Mouse (Mus musculus) CH12.LX (cell line): ENCODE measurements around the gene Rps27rt. TPM values are rescaled to one million over a fixed set of nuclear protein-coding genes. Genes with fewer than 3 reads are reported as not detected.

Experiments
- DNase-seq: peaks from one replicate; pipeline ENCODE4 v3.0.0-alpha.2; 2013; ENCODE audit errors: extremely low read depth
- H3K27ac ChIP-seq: 2 replicates; pipeline ENCODE4 v1.5.1; 2012; ENCODE audit warnings: low read depth, mild to moderate bottlenecking, control low read depth, moderate library complexity; ENCODE audit not compliant: insufficient read depth
- H3K27me3 ChIP-seq: replicated peaks from 2 replicates; pipeline ENCODE3; 2012; ENCODE audit warnings: inconsistent platforms
- H3K36me3 ChIP-seq, 2 experiments: replicated peaks in 1 of 2; 2 replicates each; pipeline versions ENCODE3 to v1.6.1; 2012; ENCODE audit warnings: inconsistent platforms in 1 of 2, low read length in 1 of 2, mild to moderate bottlenecking in 1 of 2, mixed read lengths in 1 of 2, moderate library complexity in 1 of 2; ENCODE audit not compliant: control insufficient read depth in 1 of 2, insufficient read depth in 1 of 2
- H3K4me1 ChIP-seq, 2 experiments: 2 replicates each; pipeline ENCODE4 v1.6.1; 2012; ENCODE audit warnings: inconsistent platforms in 1 of 2, moderate library complexity in 1 of 2; ENCODE audit not compliant: insufficient read depth in 2 of 2, control insufficient read depth in 1 of 2
- H3K4me2 ChIP-seq: 2 replicates; pipeline ENCODE4 v1.6.1; 2012; ENCODE audit warnings: low read depth, mild to moderate bottlenecking, control low read depth; ENCODE audit not compliant: poor library complexity, insufficient read depth, severe bottlenecking
- H3K4me3 ChIP-seq, 3 experiments: fragments of 150-350 bp in 1 of 3; sonication (generic) in 1 of 3; replicated peaks in 1 of 3; 2 replicates each; pipeline versions ENCODE3 to v1.5.1; 2011 to 2012; ENCODE audit warnings: low read depth in 2 of 3, low read length in 2 of 3, mild to moderate bottlenecking in 2 of 3, moderate library complexity in 2 of 3, control low read depth in 1 of 3, improper control_type of control experiment in 1 of 3, inconsistent platforms in 1 of 3, mixed read lengths in 1 of 3; ENCODE audit not compliant: poor library complexity in 1 of 3
- H3K79me2 ChIP-seq: replicated peaks from 2 replicates; pipeline ENCODE4 v1.6.1; 2012; ENCODE audit warnings: mild to moderate bottlenecking, moderate library complexity; ENCODE audit not compliant: control insufficient read depth, poor library complexity, insufficient read depth, severe bottlenecking; ENCODE audit errors: extremely low read depth
- H3K9ac ChIP-seq: 2 replicates; pipeline ENCODE4 v1.6.1; 2012; ENCODE audit warnings: low read depth, mild to moderate bottlenecking, control low read depth, moderate library complexity; ENCODE audit not compliant: insufficient read depth
- H3K9me3 ChIP-seq: replicated peaks from 2 replicates; pipeline ENCODE3; 2012; ENCODE audit warnings: low read length, inconsistent platforms, mixed read lengths
- BHLHE40 ChIP-seq: IDR thresholded peaks from 2 replicates; pipeline ENCODE4 v1.6.1; 2011; ENCODE audit warnings: mild to moderate bottlenecking, low read depth, low read length, improper control_type of control experiment
- CHD1 ChIP-seq: IDR thresholded peaks from 2 replicates; pipeline ENCODE4 v1.6.1; 2012; ENCODE audit warnings: low read depth, low read length, improper control_type of control experiment, inconsistent platforms
- CHD2 ChIP-seq: IDR thresholded peaks from 2 replicates; pipeline ENCODE4 v1.6.1; 2011; ENCODE audit warnings: low read length, improper control_type of control experiment
- E2F4 ChIP-seq: IDR thresholded peaks from 2 replicates; pipeline ENCODE4 v1.6.1; 2011; ENCODE audit warnings: low read depth, low read length, improper control_type of control experiment; ENCODE audit not compliant: insufficient replicate concordance
- EP300 ChIP-seq: IDR thresholded peaks from 2 replicates; pipeline ENCODE4 v1.6.1; 2011; ENCODE audit warnings: low read length, improper control_type of control experiment
- IRF4 ChIP-seq: IDR thresholded peaks from 2 replicates; pipeline ENCODE4 v1.6.1; 2014; ENCODE audit warnings: low read depth, mild to moderate bottlenecking, inconsistent platforms, low read length, improper control_type of control experiment
- JUN ChIP-seq: IDR thresholded peaks from 2 replicates; pipeline ENCODE4 v1.6.1; 2011; ENCODE audit warnings: low read depth, mild to moderate bottlenecking, low read length, improper control_type of control experiment, moderate library complexity; ENCODE audit not compliant: insufficient read depth
- KAT2A ChIP-seq: IDR thresholded peaks from 2 replicates; pipeline ENCODE4 v1.6.1; 2012; ENCODE audit warnings: low read length, improper control_type of control experiment, inconsistent platforms; ENCODE audit not compliant: insufficient replicate concordance
- MAFK ChIP-seq: IDR thresholded peaks from 2 replicates; pipeline ENCODE4 v1.6.1; 2011; ENCODE audit warnings: low read length, improper control_type of control experiment; ENCODE audit not compliant: insufficient replicate concordance
- NELFE ChIP-seq: IDR thresholded peaks from 2 replicates; pipeline ENCODE4 v1.6.1; 2011; ENCODE audit warnings: low read depth, low read length, improper control_type of control experiment
- POLR2A ChIP-seq: IDR thresholded peaks from 2 replicates; pipeline ENCODE4 v1.6.1; 2011; ENCODE audit warnings: low read depth, mild to moderate bottlenecking, improper control_type of control experiment, low read length
- USF1 ChIP-seq: IDR thresholded peaks from 2 replicates; pipeline ENCODE4 v1.6.1; 2014; ENCODE audit warnings: low read depth, mild to moderate bottlenecking, inconsistent platforms, low read length, improper control_type of control experiment
- USF2 ChIP-seq: conservative IDR thresholded peaks from 2 replicates; pipeline ENCODE4 v1.6.1; 2011; ENCODE audit warnings: low read depth, low read length, improper control_type of control experiment
- ZC3H11A ChIP-seq: IDR thresholded peaks from 2 replicates; pipeline ENCODE4 v1.6.1; 2012; ENCODE audit warnings: low read depth, mild to moderate bottlenecking, inconsistent platforms, low read length, improper control_type of control experiment
- ZKSCAN1 ChIP-seq: IDR thresholded peaks from 2 replicates; pipeline ENCODE4 v1.6.1; 2012; ENCODE audit warnings: low read depth, inconsistent platforms, low read length, improper control_type of control experiment, borderline replicate concordance
- dilution Hi-C: fragments of 300-500 bp; cut with MboI; formaldehyde crosslinking; loops from 2 replicates; pipeline ENCODE4 v1.14.3; 2020; ENCODE audit warnings: low sequenced_read_pairs; ENCODE audit not compliant: extremely low pct_unique_long_range_greater_than_20kb, extremely low pct_ligation_motif_present
- in situ Hi-C: fragments of 300-500 bp; cut with MboI; formaldehyde crosslinking; loops from 3 replicates; pipeline ENCODE4 v1.14.3; 2019; ENCODE audit warnings: low sequenced_read_pairs, low pct_ligation_motif_present, low pct_unique_long_range_greater_than_20kb, mixed read lengths
- polyA plus RNA-seq: library from polyadenylated mRNA; unstranded; fragments of >175 nt; gene quantifications from 2 replicates; pipeline ENCODE4 v1.2.1, GENCODE M21; 2012; ENCODE audit warnings: low read depth; ENCODE audit not compliant: insufficient read length
- total RNA-seq, 2 experiments: library from RNA; depleted of rRNA; stranded (reverse); fragments of 300-350 nt in 1 of 2; fragments of >200 nt in 1 of 2; gene quantifications; 2 replicates each; pipeline ENCODE4 v1.2.3; 2012 to 2014

Gene Rps27rt
- total and polyA plus RNA-seq, 3 experiments = 107 to 455 (median 180) TPM

GRCm38 (mm10) chr9:115005446-115005845 lies 22.9 kb upstream of the Rps27rt start:
- H3K9me3 ChIP-seq = peaks cover 11% of the 10 kb centered on the region
- H3K36me3 ChIP-seq = no peaks in the 10 kb centered on the region
- DNase-seq = no peak
- no peaks in the 10 kb centered on the region for H3K4me1 ChIP-seq
- H3K4me2 ChIP-seq = no peak overlapping the region
- no peak overlapping the region for H3K9ac ChIP-seq
- no peaks in the 10 kb centered on the region for H3K27me3 ChIP-seq
- no peaks in the 10 kb centered on the region for H3K79me2 ChIP-seq
- no peak overlapping the region for H3K27ac ChIP-seq
- dilution Hi-C loops = no loop called here
- H3K4me3 ChIP-seq = no peak overlapping the region
- in situ Hi-C loops = no loop called here
- TF ChIP-seq ZKSCAN1 (no peak), CHD2 (no peak), E2F4 (no peak), KAT2A (no peak)

- Histone ChIP-seq H3K9ac (no peak overlapping the region), H3K27me3 (no peaks in the 10 kb centered on the region), H3K4me1 (no peaks in the 10 kb centered on the region), H3K9me3 (peaks cover 4% of the 10 kb centered on the region), H3K4me3 (no peak overlapping the region), H3K36me3 (no peaks in the 10 kb centered on the region), H3K4me2 (no peak overlapping the region), H3K27ac (no peak overlapping the region), H3K79me2 (no peaks in the 10 kb centered on the region)
- no peak for DNase-seq
- in situ Hi-C loops (no loop called here), dilution Hi-C loops (no loop called here)
- no peak for TF ChIP-seq JUN
- no peak for TF ChIP-seq BHLHE40
- no peak for TF ChIP-seq ZC3H11A
- no peak for TF ChIP-seq USF2
- no peak for TF ChIP-seq NELFE
- no peak for TF ChIP-seq POLR2A
- no peak for TF ChIP-seq CHD1
- TF ChIP-seq MAFK = no peak
- TF ChIP-seq CHD2 = no peak
- TF ChIP-seq USF1 = no peak
- TF ChIP-seq EP300 = no peak
- no peak for TF ChIP-seq IRF4
These were observed 17.2 kb upstream of the Rps27rt start for GRCm38 (mm10) chr9:114999771-115000146.
